Mouse (Mus musculus) limb, embryonic 13.5 days (tissue): ENCODE data around the gene Carmil2. TPM values are rescaled to one million over a fixed set of nuclear protein-coding genes. Genes with fewer than 3 reads are reported as not detected.
A peak's percentile ranks its signal among the peaks of the same experiment; 100 is the strongest.

Source experiments
- ATAC-seq: fragments of 200-750 bp; cut with Nextera tagmentation; 2 replicates; pipeline ENCODE4 v1.8.0; 2017; ENCODE audit warnings: low read depth, moderate number of reproducible peaks, moderate TSS enrichment; ENCODE audit not compliant: low FRiP score
- H3K27ac ChIP-seq: fragments of 300-500 bp; sonication (generic); 2 replicates; pipeline ENCODE4 v1.5.1; 2015; ENCODE audit warnings: inconsistent platforms, mild to moderate bottlenecking, moderate library complexity
- H3K27me3 ChIP-seq: fragments of 300-500 bp; sonication (generic); 2 replicates; pipeline ENCODE4 v1.6.1; 2015; ENCODE audit warnings: mild to moderate bottlenecking, inconsistent platforms
- H3K36me3 ChIP-seq: fragments of 300-500 bp; sonication (generic); 2 replicates; pipeline ENCODE4 v1.6.1; 2015; ENCODE audit warnings: inconsistent platforms, mild to moderate bottlenecking, moderate library complexity
- H3K4me1 ChIP-seq: fragments of 300-500 bp; sonication (generic); 2 replicates; pipeline ENCODE4 v1.6.1; 2015; ENCODE audit warnings: inconsistent platforms
- H3K4me2 ChIP-seq: fragments of 300-500 bp; sonication (generic); replicated peaks from 2 replicates; pipeline ENCODE4 v1.6.1; 2015; ENCODE audit warnings: inconsistent platforms, mild to moderate bottlenecking, moderate library complexity
- H3K4me3 ChIP-seq: fragments of 300-500 bp; sonication (generic); 2 replicates; pipeline ENCODE4 v1.5.1; 2015; ENCODE audit warnings: moderate library complexity, mild to moderate bottlenecking, inconsistent platforms
- H3K9ac ChIP-seq: fragments of 300-500 bp; sonication (generic); 2 replicates; pipeline ENCODE4 v1.6.1; 2015; ENCODE audit warnings: mild to moderate bottlenecking, inconsistent platforms
- H3K9me3 ChIP-seq: fragments of 300-500 bp; sonication (generic); 2 replicates; pipeline ENCODE4 v1.6.1; 2016; ENCODE audit warnings: inconsistent platforms
- WGBS: fragments of 180-500 bp; shearing (Covaris S2); methylation state at CpG from one replicate; pipeline ENCODE4 v1.1.7; 2015; 5-methylcytosine and 5-hydroxymethylcytosine counted together
- polyA plus RNA-seq: library from polyadenylated mRNA; unstranded; fragments of >200 nt; fragmentation: Nextera tagmentation; extraction: Ambion mirVana; gene quantifications from 2 replicates; pipeline ENCODE4 v1.2.1, GENCODE M21; 2015

Gene Carmil2
- polyA plus RNA-seq, 1 experiment from 2014 or later = 0.55 TPM

- peaks cover 16% of the 10 kb centered on the region for H3K4me1 ChIP-seq
- no peak overlapping the region for H3K27ac ChIP-seq
- H3K4me3 ChIP-seq = no peak overlapping the region
- no peak overlapping the region for H3K9ac ChIP-seq
- ATAC-seq = no peak
- peaks cover 9% of the 10 kb centered on the region for H3K36me3 ChIP-seq
- 92% methylated on average over 8 of the region's 8 CpGs for WGBS
- no peak overlapping the region for H3K4me2 ChIP-seq
- no peaks in the 10 kb centered on the region for H3K27me3 ChIP-seq
- no peaks in the 10 kb centered on the region for H3K9me3 ChIP-seq
Observed at GRCm38 (mm10) chr8:105708675-105709074, 22.6 kb downstream of the Carmil2 start.

GRCm38 (mm10) chr8:105709317-105709716, 23.2 kb downstream of the Carmil2 start:
- Histone ChIP-seq H3K9me3 (no peaks in the 10 kb centered on the region), H3K4me2 (no peak overlapping the region), H3K4me3 (no peak overlapping the region), H3K4me1 (peaks cover 16% of the 10 kb centered on the region), H3K9ac (no peak overlapping the region), H3K36me3 (peaks cover 3% of the 10 kb centered on the region), H3K27me3 (no peaks in the 10 kb centered on the region), H3K27ac (no peak overlapping the region)
- no peak for ATAC-seq
- WGBS = 76% methylated on average over 14 of the region's 14 CpGs

DNA sequence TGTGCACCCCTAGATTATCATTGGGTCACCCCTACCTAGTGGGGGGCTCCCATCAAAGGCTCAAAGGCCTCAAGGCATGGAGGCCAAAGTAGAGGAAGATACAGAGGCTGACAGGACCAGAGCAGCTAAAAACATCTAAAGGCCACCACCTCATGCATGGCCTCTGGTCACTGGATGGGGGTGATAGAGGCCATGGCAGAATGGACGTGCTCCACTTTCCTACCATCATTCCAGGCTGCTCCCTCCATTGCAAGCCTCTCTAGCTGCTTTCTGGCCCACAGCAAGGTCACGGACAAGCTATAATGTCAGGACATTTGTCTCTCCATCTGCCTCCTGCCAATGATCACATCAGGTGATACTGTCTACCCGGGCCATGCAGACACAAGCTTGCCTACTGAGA, 26.2 kb downstream of the Carmil2 start:
- no peak overlapping the region for H3K4me2 ChIP-seq
- ATAC-seq = no peak
- 87% methylated on average over 3 of the region's 3 CpGs for WGBS

DNA sequence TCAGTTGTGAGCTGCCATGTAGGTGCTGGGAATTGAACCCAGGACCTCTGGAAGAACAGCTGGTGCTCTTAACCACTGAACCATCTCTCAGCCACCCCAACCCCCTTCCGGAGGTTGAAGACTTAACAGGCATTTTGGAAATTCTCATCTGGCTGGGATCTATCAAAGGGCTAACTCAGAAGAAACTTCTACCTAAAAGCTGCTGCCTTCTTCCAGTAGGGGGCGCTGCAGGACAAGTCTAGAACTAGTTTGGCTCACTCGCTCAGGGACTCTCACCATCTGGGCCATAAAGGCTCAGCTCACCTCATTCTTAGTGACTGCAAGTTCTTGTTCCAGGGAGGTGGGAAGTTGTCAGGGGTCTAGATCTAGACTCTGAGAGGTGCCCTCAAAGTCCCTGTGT, 28.1 kb downstream of the Carmil2 start:
- Histone ChIP-seq H3K9ac (no peak overlapping the region), H3K27ac (peak overlapping the region; percentile 48; the same call in 1 of the 2 replicates), H3K4me3 (no peak overlapping the region), H3K27me3 (no peaks in the 10 kb centered on the region), H3K4me2 (no peak overlapping the region), H3K4me1 (0 out of 2 replicates have a peak, but pooled peaks cover 5% of the 10 kb centered on the region), H3K9me3 (no peaks in the 10 kb centered on the region), H3K36me3 (peaks cover 13% of the 10 kb centered on the region)
- ATAC-seq = peak; percentile 39; the same call in 1 of the 2 replicates
- WGBS = 5% methylated on average over 3 of the region's 3 CpGs

More for the DNA sequence above, 26.2 kb downstream of the Carmil2 start:
- peaks cover 11% of the 10 kb centered on the region for H3K36me3 ChIP-seq
- H3K4me1 ChIP-seq = peaks cover 9% of the 10 kb centered on the region
- H3K9ac ChIP-seq = no peak overlapping the region
- no peak overlapping the region for H3K4me3 ChIP-seq
- no peaks in the 10 kb centered on the region for H3K27me3 ChIP-seq
- H3K9me3 ChIP-seq = no peaks in the 10 kb centered on the region
- no peak overlapping the region for H3K27ac ChIP-seq

- Histone ChIP-seq H3K9me3 (no peaks in the 10 kb centered on the region), H3K27me3 (no peaks in the 10 kb centered on the region), H3K9ac (no peak overlapping the region), H3K4me2 (no peak overlapping the region), H3K4me1 (0 out of 2 replicates have a peak, but pooled peaks cover 5% of the 10 kb centered on the region), H3K4me3 (no peak overlapping the region), H3K27ac (peak overlapping the region; percentile 48; the same call in 1 of the 2 replicates), H3K36me3 (peaks cover 21% of the 10 kb centered on the region)
- ATAC-seq = no peak
- WGBS = 72% methylated on average over 6 of the region's 6 CpGs
Observed at GRCm38 (mm10) chr8:105715042-105715441, 29.0 kb downstream of the Carmil2 start.

GRCm38 (mm10) chr8:105716302-105716945, 30.4 kb downstream of the Carmil2 start:
- Histone ChIP-seq H3K9ac (no peak overlapping the region), H3K27ac (no peak overlapping the region), H3K4me2 (no peak overlapping the region), H3K9me3 (no peaks in the 10 kb centered on the region), H3K36me3 (peaks cover 26% of the 10 kb centered on the region), H3K4me1 (0 out of 2 replicates have a peak, but pooled peaks cover 5% of the 10 kb centered on the region), H3K27me3 (no peaks in the 10 kb centered on the region), H3K4me3 (no peak overlapping the region)
- 92% methylated on average over 15 of the region's 15 CpGs for WGBS
- no peak for ATAC-seq

- Histone ChIP-seq H3K4me3 (no peak overlapping the region), H3K36me3 (peaks cover 43% of the 10 kb centered on the region)
- WGBS = 89% methylated on average over 4 of the region's 4 CpGs
Observed at GRCm38 (mm10) chr8:105719637-105720036, 33.6 kb downstream of the Carmil2 start.

GRCm38 (mm10) chr8:105722861-105723260, 36.8 kb downstream of the Carmil2 start:
- Histone ChIP-seq H3K9ac (no peak overlapping the region), H3K4me2 (no peak overlapping the region), H3K4me3 (no peak overlapping the region), H3K9me3 (no peaks in the 10 kb centered on the region), H3K36me3 (peaks cover 51% of the 10 kb centered on the region), H3K27ac (no peak overlapping the region), H3K4me1 (no peaks in the 10 kb centered on the region), H3K27me3 (no peaks in the 10 kb centered on the region)
- 94% methylated on average over 9 of the region's 9 CpGs for WGBS
- ATAC-seq = no peak

More at GRCm38 (mm10) chr8:105719637-105720036, 33.6 kb downstream of the Carmil2 start:
- 0 out of 2 replicates have a peak, but pooled peaks cover 5% of the 10 kb centered on the region for H3K4me1 ChIP-seq
- no peak overlapping the region for H3K4me2 ChIP-seq
- H3K27ac ChIP-seq = no peak overlapping the region
- H3K27me3 ChIP-seq = no peaks in the 10 kb centered on the region
- H3K9ac ChIP-seq = no peak overlapping the region
- no peaks in the 10 kb centered on the region for H3K9me3 ChIP-seq
- ATAC-seq = no peak

DNA sequence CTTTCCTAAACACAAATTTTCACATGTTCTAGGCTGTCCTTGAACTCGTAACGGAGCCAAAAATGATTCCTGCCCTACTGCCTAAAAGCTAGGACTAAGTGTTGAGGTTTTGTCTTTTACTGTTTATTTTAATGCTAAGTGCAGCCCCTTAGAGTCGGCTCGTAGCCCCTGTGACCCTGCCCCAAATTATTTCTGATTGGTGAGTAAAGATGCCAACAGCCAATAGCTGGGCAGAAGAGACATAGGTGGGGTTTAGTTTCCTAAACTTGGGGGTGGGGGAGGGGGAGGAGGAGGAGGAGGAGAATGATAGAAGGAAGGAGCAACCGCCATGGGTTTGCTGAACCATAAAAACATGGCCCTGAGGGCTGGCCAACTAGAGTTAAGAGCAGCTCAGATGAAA, 39.7 kb downstream of the Carmil2 start:
- no peak overlapping the region for H3K9ac ChIP-seq
- no peaks in the 10 kb centered on the region for H3K9me3 ChIP-seq
- H3K4me2 ChIP-seq = no peak overlapping the region
- no peak overlapping the region for H3K27ac ChIP-seq
- H3K4me1 ChIP-seq = no peaks in the 10 kb centered on the region
- no peaks in the 10 kb centered on the region for H3K27me3 ChIP-seq
- WGBS = 78% methylated on average over 5 of the region's 5 CpGs
- peaks cover 46% of the 10 kb centered on the region for H3K36me3 ChIP-seq
- no peak overlapping the region for H3K4me3 ChIP-seq
- ATAC-seq = no peak

GRCm38 (mm10) chr8:105727397-105728124, 41.5 kb downstream of the Carmil2 start:
- Histone ChIP-seq H3K27me3 (no peaks in the 10 kb centered on the region), H3K9ac (no peak overlapping the region), H3K36me3 (peaks cover 39% of the 10 kb centered on the region), H3K27ac (no peak overlapping the region), H3K4me2 (no peak overlapping the region), H3K4me1 (no peaks in the 10 kb centered on the region), H3K4me3 (no peak overlapping the region), H3K9me3 (no peaks in the 10 kb centered on the region)
- 85% methylated on average over 18 of the region's 18 CpGs for WGBS
- ATAC-seq = no peak

- Histone ChIP-seq H3K36me3 (peaks cover 13% of the 10 kb centered on the region), H3K27me3 (no peaks in the 10 kb centered on the region), H3K9ac (no peak overlapping the region), H3K4me3 (no peak overlapping the region), H3K4me2 (no peak overlapping the region), H3K4me1 (no peaks in the 10 kb centered on the region), H3K9me3 (no peaks in the 10 kb centered on the region), H3K27ac (no peak overlapping the region)
- 92% methylated on average over 5 of the region's 5 CpGs for WGBS
- no peak for ATAC-seq
Observed at GRCm38 (mm10) chr8:105732186-105732585, 46.1 kb downstream of the Carmil2 start.

DNA sequence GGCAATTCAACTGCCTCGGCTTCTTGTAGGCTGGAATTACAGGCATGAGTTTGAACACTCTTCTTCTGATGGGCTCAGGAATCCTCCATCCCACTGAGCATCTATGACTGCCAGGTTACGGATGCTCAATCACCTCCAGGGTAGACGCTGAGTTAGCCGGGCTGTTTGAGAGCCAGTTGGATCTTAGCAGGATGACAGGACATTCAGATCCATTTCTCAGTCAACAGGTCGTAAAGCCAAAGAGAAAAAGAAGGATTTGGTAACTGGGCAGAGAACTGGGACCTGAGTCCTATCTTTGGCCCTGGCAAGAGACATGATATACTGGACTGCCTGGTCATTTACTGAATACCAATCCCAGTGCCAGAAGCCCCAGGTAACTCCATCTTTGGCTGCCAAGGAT, 53.1 kb downstream of the Carmil2 start:
- 78% methylated on average over 5 of the region's 5 CpGs for WGBS
- no peak for ATAC-seq
- H3K4me2 ChIP-seq = no peak overlapping the region
- H3K9ac ChIP-seq = no peak overlapping the region
- peaks cover 12% of the 10 kb centered on the region for H3K4me1 ChIP-seq
- no peaks in the 10 kb centered on the region for H3K9me3 ChIP-seq
- H3K27me3 ChIP-seq = no peaks in the 10 kb centered on the region
- no peak overlapping the region for H3K27ac ChIP-seq
- no peak overlapping the region for H3K4me3 ChIP-seq
- peaks cover 6% of the 10 kb centered on the region; the same call in 1 of the 2 replicates for H3K36me3 ChIP-seq
